Mouse (Mus musculus) embryo, embryonic 11 days (tissue): ENCODE measurements around the gene Pdzrn3.
A peak's percentile ranks its signal among the peaks of the same experiment; 100 is the strongest.

ENCODE experiments used
- DNase-seq: peaks from one replicate; pipeline ENCODE4 v3.0.0-alpha.2; 2015

The Pdzrn3 gene

GRCm38 (mm10) chr6:101366809-101367602 lies 10.7 kb downstream of the Pdzrn3 start:
- DNase-seq, result no peak

DNA sequence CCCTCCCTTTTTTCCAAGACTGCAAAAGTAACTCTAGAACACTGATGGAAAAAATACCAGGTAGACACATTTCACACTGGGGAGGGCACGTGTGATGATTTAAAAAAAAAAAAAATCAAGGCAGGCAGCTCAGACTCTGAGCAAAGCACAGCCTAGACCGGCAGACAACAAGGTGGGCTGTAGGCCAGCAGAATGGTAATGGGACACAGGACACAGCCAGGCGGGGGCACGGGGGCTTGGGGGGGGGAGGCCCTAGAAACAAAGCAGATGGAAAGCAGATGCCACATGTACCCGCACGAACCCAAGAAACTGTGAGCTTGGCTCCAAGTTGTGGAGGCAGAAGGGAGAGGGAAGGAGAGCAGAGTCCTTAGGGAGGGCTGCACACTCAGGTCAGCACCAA lies 11.9 kb downstream of the Pdzrn3 start:
- DNase-seq, result no peak

GRCm38 (mm10) chr6:101363904-101364303 lies 13.8 kb downstream of the Pdzrn3 start:
- DNase-seq, result no peak

DNA sequence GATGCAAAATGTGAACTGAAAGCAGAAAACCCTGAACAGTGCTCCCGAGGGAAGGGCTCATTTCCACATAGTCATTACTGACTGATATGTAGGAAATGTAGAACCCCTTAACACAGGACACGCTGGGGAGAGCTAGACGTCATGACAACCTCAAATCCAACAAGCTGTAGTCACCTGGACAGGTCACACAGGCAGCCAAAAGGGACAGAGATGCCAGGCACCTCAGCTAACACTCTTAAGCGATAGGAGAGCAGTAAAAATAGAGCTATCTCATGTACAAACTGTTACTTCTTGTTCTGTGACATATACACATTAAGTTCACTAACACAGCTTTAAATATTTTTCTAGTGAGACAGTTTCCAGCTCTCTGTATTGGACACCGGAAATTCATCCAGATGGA lies 15.0 kb downstream of the Pdzrn3 start:
- DNase-seq, result no peak

GRCm38 (mm10) chr6:101362268-101362667 lies 15.4 kb downstream of the Pdzrn3 start:
- no peak for DNase-seq

GRCm38 (mm10) chr6:101360211-101360737 lies 17.4 kb downstream of the Pdzrn3 start:
- DNase-seq, result no peak

DNA sequence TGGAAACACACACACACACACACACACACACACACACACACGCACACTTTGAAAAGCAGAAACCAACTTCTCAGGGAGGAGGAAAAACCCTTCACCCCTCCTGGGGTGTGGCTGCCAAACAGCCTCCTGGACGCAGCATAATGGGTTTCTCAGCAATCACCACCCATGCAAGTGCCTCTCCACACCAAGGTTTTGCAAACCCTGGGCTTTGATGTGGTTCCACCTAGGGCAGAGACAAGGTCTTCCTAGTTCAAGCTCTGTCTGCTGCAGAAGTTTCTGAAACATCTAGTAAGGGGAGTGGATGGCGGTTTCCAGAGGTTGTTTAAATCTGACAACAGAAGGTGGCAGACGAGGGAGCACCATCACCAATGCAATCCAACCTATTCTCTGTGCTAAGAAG lies 18.1 kb downstream of the Pdzrn3 start:
- no peak for DNase-seq

DNA sequence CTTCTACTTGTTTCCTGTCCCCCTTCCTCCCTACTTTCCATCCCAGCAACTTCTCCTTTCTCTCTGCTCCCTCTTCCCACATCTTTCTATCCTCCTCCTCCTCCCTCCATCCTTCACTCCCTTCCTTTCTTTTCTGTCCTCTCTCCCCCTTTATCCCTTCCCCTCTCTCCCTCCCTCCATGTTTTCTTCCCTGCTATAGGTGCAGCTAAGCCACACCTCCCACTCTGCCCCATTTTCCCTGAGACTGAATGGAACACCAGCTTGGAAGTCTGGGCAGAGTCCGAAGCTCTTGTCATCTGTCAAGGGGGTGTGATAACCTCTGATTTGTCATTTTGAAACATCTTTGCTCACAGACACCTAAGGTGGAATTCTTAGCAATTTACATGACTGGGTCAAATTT lies 22.8 kb downstream of the Pdzrn3 start:
- DNase-seq, result no peak

DNA sequence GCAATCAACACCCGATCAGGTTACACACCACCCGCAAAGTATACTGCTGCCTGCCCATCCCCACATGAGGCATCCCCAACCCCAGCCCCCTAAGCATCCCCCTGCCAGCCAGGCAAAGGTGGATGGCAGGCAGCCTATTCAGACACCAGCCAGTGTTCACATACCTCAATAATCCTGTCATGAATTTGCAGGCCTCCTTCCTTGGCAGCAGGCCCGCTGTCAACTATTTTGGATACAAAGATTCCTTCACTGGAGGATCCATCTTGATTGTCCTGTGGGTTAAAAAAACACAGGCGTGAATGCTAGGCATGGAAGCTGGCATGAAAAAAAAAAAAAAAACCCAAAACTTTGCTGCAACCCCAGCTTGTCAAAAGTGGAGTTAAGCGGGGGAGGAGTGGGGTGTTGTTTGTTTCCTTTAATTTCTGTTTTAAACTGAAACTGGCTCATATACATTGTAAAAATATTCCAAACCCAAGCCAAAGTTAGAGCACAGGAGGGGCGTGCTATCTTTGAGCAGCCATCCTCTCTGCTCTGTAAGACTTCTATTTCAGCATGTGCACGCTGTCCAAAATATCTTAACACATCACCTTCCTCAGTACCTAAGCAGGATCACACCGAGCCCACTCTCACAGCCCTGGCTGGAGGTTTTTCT lies 23.3 kb downstream of the Pdzrn3 start:
- DNase-seq, result no peak

GRCm38 (mm10) chr6:101353701-101354100 lies 24.0 kb downstream of the Pdzrn3 start:
- DNase-seq, result no peak

- no peak for DNase-seq
Measured at GRCm38 (mm10) chr6:101352626-101353025, 25.1 kb downstream of the Pdzrn3 start.

DNA sequence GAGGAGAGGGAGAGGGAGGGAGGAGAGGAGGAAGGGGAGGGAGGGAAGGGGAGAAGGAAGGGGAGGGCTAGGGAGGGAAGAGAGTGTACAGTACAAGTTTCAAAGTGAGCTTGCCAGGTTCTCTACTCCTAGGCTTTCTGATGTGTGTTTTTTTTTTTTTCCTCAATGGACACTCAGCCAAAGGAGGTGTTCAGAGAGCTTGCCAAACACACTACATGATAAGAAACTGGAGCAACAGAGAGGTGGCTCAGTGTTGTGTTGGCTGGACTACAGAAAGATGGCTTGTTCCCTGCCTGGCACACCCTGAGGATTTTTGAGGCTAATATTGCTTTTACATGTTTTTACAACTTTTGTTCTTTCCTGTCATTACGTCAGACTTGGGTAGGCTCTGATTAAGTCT lies 26.6 kb downstream of the Pdzrn3 start:
- no peak for DNase-seq

DNA sequence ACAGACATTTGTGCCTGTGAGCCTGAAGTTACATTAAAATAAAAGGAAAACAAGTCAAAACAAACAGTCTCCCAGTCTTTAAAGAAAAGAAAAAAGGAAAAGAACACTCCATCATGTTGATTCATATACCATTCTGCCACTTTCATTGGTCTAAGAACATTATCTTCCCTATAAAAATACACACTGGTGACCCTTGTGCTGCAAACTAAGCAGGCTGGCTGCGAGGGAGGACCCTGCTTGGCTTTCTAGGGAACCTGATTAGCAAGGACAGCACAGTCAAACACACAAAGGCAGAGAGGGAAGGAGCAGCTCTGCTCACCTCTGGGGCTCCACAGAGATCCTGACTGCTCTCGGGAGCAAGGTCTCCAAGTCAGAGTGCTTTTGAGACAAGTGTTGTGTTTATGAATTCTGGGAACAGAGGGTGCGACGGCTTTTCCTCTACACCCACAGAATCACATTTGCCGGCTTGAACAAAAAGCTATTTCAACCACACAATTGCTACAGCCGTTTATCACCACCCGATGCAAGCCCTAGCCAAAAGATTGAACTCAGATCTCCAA lies 27.2 kb downstream of the Pdzrn3 start:
- DNase-seq, result no peak

DNA sequence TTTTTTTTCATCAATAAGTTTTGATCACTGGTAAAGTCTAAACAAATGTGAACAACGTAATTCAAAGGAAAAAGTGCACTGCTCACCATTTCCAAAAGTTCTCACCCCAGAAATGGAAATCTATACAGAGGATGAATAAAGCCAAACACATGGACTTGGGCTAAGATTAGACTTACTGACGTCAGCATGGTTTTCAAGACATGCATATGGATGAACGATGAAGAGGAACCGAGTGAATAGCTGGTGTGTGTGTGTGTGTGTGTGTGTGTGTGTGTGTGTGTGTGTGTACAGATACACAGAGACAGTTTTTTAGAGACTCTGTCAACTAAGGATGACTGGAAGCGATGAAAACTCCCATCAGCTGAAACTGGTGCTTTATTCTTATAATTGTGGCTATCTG lies 29.2 kb downstream of the Pdzrn3 start:
- DNase-seq, result no peak

GRCm38 (mm10) chr6:101340051-101340450 lies 37.6 kb downstream of the Pdzrn3 start:
- DNase-seq, result no peak

GRCm38 (mm10) chr6:101337842-101338528 lies 39.7 kb downstream of the Pdzrn3 start:
- DNase-seq, result no peak

GRCm38 (mm10) chr6:101336660-101337059 lies 41.0 kb downstream of the Pdzrn3 start:
- no peak for DNase-seq

DNA sequence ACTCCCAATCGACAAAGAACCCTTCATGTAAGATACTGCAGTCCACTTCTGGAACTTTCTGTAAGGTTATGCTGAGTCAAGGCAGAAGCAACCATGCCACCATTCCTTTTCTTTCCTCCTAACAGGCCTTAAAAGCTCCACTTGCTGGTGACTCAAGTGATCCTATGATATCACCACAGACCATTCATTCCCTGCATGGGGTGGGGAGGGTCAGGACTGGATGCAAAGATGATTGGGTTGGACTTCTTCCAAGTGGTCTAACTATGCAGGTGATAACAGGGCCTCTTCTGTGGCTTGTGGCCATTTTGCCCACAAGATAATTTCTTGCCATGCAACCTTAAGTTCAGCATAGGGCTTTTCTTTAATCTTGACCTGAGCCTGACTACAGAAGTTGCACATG lies 42.0 kb downstream of the Pdzrn3 start:
- no peak for DNase-seq

DNA sequence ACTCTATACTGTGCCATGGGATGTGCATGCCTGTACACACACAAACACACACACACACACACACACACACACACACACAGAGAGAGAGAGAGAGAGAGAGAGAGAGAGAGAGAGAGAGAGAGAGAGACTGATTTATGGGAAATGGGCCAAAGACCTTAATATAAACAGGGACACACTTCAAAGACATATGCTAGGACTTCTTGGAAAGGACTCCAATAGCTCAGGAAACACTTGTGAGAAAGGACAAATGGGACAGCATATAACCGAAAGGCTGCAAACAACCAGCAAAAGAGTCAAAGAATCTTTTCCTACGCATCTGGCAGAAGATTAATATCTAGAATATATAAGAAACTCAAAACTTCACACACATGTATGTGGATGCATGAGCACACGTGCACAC lies 43.2 kb downstream of the Pdzrn3 start:
- DNase-seq, result no peak

DNA sequence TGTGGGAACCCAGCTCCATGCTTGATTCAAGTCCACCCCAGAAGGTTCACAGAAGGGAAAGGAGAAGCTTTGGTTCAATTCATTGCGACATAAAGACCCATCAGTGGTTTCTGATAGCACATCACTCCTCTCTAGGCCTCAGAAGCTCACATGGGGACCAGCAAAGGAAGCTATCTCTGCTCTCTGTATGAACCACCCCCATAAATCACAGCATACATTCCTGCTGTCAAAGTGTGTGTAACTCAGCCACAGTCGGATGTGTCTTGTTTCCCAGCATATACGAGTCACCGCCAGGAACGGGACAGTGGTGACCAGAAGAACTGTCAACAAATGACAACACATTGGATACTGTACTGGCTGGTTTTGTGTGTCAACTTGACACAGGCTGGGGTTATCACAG lies 47.3 kb downstream of the Pdzrn3 start:
- peak; percentile 67 for DNase-seq

GRCm38 (mm10) chr6:101329499-101329898 lies 48.2 kb downstream of the Pdzrn3 start:
- peak; percentile 58 for DNase-seq

- no peak for DNase-seq
Measured at GRCm38 (mm10) chr6:101328514-101328913, 49.2 kb downstream of the Pdzrn3 start.

DNA sequence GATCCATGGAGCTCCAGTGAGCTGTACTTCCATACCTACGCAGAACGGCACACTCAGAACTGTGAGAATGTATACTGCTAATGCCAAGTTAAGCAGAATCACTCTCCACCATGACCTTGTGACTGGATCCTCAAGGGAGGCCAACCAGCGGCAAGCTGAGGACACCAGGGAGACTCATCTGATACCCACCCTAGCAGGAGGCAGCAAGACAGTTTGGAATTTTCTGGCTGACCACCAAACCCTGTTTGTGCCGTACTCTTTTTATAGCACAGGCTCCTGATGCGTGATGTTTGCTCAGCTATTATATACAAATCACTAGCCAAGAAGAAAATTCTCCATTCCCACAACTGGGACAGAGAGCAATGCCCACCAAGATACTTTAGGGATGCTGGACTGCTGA lies 50.0 kb downstream of the Pdzrn3 start:
- DNase-seq, result no peak
